Mouse (Mus musculus) heart, adult 9 months (tissue): ENCODE data around the gene Itpkb.

Experiments used
- DNase-seq, 2 experiments: peaks; one replicate each; pipeline ENCODE4 v3.0.0; 2022; ENCODE audit warnings: low spot score in 2 of 2

Itpkb gene

DNA sequence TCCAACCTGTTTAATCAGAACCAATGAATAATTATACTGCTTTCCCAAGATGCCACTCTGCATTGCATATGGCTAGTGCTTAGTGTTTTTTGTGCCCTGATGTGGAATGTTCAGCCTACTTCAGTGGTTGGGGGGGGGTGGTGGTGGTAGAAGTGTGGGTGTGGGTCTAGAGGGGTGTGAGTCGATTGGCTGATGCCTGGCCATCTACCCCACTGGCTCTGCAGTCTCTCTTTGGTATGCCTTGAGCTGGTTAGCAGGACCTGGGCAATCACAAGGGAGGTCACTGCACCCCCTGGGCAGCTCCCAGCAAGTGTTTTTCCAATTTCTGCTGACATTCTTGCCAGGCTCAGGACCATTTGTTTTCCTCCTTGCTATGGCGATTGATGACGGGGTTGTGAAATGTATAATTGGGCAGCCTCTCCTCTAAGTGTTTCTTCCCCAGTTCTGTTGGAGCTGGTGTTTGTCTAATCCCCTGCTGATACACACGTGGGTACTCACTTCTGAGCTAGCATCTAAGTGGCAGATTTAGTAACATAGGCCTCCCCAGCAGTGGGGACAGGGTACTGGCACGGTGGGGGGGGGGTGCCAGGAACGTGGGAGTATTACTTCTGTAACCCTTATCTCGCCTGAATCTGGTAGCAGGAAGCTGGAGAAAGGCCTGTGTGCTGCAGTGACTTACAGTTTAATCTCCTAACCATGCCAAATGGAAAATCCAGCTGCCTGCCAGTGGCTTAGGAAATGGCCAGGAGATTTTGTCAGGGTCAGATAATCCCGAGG is 13.3 kb downstream of the Itpkb start:
- DNase-seq: peak in 1 of 2 experiments; percentile 62

DNA sequence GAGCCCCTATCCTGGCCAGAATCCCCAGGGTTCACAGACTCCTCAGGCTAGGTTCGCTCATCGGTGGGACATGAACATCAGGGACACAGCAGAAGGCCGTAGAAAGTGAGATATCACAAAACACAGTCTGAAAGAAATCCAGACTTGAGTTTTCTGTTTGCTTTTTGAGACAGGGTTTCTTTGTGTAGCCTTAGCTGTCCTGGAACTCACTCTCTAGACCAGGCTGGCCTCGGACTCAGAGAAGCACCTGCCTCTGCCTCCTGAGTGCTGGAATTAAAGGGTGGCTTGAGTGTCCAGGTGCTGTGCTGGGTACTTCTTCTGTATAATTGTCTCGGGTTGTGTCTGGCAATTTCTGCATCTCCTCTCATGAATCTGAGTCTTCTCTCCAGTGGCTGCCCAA is 14.8 kb downstream of the Itpkb start:
- DNase-seq: no peak

DNA sequence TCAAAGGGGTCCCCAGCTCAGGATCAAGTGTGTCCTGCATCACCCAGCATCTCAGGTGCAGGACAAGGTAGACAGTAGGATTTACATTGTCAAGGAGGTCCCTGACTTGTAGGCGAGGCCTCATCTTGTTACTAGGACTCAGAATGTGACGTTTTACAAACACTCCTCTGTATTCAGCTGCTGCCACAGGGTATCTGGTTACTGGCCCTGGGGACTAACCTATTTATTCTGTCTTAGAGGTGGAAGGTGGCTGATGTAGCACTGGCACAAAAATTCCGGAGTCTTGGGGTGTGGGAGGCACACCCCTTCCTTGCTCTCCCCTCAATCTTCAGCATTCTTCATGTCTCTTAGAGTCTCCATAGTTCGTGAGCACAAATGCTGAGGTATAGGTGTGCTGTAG is 16.8 kb downstream of the Itpkb start:
- no peak for DNase-seq

DNA sequence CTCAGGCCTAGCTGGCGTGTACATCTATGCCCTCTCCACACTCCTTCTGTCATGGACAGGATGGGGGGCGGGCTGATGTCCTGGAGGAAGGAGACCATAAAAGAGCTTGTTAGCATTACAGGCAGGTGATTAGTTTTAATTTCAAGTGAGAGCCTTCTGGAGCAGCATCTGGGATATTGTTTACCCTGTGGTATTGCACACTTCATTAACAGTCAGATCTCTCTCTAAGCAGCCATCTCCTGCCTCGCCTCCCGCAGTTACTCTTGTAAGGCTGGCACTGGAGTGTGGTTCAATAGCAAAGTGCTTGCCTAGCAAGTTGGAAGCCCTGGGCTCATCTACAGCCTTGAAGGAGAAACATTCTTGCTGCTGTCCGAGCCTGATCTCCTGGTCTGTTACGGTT is 17.6 kb downstream of the Itpkb start:
- no peak for DNase-seq

DNA sequence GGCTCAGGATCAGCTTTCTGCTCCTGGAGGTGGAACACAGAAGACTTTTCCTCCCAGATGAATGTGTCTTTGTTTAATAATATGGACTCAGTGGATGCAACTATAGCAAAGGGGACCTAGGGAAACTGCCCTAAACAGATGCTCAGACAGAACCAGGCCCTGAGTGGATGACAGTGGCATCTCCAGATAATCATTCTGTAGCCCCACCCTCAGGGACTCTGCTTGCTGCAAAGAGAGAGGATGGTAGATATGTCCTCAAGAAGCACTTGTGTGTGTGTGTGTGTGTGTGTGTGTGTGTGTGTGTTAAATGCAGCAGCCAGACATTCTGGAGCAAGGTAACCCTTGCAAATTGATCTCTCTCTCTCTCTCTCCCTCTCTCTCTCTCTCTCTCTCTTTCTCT is 18.8 kb downstream of the Itpkb start:
- no peak for DNase-seq

DNA sequence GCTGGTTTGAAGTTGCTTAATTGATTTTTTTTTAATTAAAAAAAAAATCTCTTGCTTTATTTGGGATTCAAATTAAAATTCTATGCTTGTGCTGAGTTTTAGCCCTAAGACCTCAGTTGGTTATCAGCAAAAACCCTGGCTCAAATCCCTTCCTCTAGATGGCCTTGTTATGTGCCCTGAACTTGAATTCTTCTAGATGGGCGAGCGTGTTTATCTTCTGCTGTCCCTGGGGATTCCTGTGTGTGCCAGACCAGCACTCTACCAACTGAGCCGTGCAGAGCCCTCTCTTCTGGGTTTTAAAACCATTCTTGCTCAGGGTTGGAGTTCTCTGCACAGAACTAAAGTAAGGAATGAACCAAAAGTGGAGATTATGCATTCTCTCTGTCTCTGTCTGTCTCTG is 22.0 kb downstream of the Itpkb start:
- DNase-seq: no peak

DNA sequence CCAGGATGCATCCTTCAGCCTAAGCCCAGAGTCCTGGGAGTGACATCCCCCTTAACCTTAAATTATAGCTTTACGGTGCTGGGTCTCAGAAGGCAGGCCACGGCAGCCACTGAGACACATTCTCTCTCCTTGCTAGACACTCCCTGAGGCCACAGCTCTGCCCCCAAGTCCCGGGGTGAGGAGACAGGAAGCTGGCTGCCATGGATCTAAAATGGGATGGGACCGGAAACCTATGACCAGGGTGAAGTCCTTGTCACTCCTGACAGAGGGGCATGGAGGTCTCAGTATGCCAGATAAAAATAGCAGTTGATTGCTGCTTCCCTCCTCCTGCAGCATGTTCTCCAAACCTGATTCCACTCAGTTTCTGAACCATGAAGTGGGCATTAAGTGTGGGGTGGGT is 23.8 kb downstream of the Itpkb start:
- no peak for DNase-seq

DNA sequence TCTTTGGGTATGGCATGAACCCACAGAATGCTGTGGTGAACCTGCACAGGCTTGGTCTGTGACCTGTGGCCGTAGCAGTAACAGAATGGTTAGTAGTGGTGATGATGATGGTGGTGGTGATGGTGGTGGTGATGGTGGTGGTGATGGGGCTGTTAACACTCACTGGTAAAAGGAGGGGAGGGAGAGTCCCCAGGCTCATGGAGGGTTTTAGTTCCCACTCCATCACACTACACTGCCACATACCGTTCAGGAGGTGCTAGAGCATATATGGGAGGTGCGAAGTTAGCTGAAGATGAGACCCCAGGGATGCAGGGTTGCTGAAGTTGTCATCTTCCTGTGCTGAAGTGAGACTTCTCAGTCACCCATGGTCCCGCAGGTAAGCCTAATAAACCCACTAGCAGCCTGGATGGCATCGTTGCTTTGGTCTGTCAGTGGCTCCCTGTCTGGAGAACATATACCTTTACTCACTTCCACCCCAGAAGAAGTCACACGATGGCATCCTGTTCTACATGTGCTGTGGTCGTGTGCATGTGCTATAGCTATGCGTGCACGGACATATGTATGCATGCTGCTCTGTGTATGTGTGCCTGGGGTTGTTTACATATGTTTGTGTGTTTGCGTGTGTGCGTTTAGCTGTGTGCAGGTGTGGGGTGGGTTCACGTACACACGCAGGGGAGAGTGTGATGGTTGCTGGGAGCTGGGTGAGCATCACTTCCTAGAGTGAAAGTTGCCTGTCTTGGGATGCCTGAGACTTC is 24.9 kb downstream of the Itpkb start:
- DNase-seq: no peak

DNA sequence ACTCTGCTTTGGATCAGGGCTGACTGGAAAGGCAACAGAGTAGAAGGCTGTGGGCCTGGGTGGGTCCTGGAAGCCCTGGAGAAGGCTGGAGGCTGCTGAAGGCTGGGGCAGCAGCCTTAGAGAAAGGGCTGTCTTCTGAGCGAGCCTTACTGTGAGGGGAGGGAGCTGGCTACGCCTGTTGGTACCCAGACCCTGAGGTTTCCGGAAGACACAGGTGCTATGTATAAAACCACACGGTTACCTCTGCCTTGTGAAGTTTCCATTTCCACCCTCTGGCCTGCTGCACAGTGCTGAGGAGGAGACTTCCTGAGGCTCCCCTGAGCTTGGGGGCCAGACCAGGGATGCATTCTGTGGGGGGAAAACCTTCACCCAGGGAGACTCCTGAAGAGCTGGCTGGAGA is 25.9 kb downstream of the Itpkb start:
- DNase-seq: no peak

DNA sequence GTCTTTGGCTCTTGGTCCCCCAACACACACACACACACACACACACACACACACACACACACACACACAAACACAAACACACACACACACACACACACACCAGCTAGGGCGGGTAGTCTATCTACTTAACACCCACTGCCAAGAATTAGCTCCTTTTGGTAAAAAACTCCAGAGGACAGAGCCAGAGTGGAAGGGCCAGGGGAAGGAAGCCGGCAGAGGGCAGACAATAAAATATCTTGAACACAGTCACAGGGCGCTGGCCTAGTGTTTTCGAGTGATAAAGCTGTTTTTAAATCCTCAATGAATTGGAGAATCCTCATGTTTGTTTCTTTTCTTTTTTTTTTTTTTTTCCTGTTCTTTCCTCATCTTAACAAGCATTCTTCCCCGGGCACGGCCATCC is 26.6 kb downstream of the Itpkb start:
- DNase-seq: no peak

DNA sequence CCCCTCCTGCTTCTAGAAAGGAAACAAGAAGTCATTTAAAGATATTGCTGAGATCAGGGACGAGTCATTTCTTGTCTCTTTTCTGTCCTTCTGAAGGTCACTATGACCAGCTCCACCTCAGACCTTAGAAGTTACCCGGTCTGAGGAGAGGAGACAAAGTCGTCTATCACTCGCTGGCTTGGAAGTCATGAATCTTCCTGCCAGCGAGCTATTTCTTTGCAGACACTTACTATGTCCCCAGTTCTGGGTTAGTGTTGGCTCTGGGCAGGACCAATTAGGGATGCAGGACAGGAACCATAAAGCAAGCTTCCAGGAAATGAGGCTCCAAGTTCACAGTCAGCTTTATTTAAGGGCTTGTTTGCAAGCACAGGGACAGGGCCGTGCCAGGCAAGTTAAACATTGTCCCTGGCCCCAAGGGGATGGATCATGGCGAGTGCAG is 27.6 kb downstream of the Itpkb start:
- no peak for DNase-seq

DNA sequence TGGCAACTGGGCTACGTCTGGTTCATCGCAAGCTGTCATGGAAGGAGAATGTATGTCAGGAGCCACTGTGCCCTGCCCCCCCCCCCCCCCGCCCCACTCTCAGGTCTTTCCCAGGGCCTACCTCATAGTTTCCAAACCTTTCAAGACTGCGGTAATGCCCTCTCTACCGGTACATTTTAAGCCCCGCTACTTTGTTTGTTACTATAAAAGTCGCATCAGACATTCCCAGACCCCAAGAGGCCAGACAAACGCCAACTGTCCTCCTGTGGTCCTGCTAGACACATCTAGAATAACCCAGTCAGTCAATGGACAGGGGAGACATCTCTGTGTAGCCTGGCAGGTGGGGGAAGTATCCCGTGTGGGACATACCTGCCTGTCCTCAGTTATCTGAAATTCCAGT is 28.2 kb downstream of the Itpkb start:
- DNase-seq: no peak

DNA sequence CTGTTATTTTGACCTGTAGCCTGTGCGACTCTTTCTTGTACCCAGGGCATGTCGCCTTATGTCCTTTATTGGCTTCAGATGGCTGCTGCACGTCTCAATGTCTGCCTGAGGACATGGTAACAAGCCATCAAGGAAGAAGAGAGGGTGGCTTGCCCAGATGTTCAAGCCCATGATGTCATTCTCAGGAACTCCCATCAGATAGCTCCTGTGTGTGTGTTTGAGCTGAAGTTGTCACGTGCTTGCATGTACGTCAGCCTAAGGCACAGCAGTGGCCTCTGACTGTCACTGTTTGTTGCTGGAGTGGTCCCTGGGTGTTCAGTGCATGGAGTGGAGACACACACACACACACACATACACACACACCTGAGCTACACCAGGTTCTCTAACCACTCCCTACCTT is 29.0 kb downstream of the Itpkb start:
- peak in 1 of 2 experiments; percentile 60 for DNase-seq

DNA sequence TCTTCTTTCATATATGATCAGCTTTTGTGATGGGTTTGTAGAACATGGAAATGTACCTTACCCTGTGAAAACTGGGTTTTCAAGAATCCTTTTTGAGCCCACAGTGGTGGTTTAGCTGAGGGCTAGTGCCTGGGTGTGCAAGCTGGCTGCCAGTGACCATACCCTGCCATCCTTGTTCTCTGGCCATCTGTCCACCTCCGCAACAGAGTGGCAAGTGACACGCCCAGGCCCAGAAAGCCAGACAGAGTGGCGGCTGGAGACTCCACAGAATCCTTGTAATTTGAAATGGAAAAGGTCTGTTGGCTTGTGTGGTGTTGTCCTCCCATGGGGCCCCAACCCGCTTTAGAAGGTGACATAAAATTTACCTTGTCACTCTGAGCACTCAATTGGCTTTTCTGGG is 31.9 kb downstream of the Itpkb start:
- DNase-seq: no peak

DNA sequence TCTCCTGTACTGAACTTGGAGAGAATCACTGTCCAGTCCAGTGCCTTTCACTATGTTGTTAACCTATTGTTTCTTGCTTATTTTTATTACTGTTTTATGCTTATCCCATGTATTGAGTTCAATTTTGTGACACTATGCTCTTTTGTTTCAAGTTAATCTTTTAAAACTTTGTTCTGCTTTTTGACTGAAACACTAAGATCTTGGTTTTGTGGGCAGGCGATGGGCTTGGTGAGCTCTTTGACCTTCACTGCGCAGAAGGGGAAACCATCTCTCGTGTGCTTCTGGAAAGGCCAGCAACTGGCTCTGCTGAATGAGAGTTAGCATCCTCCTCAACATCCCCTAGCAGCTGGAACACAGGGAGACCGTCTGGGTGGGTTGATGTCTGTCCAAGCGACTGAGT is 32.6 kb downstream of the Itpkb start:
- no peak for DNase-seq

DNA sequence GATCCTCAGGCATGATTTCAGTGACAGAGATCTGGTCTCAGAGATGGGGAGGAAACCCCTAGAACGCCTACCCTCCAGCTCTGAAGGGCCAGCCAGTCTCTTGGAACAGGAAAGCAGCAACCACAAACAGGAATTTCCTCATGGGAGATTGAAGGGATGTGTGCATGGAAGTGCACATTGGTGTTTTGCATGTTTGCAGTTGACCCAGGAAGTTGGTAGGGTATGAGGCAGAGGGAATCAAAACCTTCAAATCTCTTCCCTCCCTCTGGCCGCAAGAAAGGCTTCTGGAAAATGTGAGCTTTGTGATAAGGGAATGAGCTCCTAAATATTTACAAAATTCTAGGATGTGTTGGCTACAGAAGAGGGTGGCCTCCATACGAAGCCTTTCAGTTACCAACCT is 33.0 kb downstream of the Itpkb start:
- DNase-seq: no peak

DNA sequence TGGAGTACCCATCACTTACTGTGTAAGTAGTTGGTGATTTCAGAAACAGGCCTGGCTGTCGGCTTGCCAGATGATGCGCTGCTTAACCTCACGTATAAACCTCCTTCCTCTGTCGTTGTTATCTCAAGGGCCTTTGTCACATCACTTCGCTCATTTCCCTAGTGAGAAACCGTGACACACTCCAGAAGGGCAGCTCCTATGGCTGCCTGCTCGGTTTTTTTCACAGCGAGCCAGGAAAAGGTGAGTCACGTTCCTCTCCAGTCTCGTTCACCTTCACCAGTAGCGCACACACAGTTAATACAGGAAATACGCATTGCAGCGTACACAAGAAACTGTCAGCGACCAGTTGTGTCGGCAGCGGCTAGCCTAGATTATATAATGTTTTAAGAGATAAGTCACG is 33.7 kb downstream of the Itpkb start:
- no peak for DNase-seq

DNA sequence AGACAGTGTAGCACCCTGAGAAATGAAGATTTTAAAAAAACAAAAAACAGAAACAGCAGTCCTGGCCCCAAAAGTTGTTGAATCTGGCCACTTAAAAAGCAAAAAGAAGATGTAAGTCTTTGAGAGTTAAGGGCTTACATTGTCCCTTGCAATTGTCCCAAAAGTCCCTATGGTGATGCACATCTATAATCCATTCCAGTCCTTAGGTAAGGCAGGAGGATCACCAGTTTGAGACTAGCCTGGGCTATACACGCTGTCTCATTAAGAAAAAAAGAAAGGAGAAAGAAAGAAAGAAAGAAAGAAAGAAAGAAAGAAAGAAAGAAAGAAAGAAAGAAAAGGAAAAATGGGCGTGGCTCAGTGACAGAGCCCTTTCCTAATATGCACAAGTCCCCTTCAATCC is 34.4 kb downstream of the Itpkb start:
- DNase-seq: no peak

DNA sequence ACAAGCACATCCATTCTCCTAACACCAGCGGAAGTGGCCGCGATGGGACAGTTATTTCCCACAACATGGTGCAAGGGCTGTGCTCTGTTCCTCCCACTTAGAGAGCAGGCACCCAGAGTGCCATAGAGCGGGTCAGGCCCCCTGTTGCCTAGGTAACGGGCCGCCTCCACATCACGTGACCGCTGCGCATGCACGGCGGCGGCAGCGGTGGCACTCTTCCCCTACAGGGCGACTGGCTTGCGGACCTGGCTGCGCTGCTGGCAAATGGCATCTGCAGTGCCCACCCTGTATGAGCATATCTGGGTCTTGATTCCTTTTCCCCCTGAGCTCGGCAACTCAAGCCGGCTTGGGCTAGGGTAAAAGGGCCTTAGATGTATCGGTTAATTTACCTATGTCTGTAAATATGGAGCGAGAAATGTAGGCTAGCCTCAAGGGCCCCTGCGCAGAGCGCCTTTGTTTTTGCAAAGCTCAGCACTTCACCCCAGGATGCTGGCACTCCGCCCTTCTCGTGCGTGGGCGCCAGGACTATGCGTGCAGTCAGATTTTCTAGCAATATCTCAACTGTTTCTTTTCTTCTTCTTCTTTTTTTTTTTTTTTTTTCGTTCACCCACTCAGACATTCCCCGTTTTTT is 35.0 kb downstream of the Itpkb start:
- DNase-seq: peak; percentile 90 to 91

DNA sequence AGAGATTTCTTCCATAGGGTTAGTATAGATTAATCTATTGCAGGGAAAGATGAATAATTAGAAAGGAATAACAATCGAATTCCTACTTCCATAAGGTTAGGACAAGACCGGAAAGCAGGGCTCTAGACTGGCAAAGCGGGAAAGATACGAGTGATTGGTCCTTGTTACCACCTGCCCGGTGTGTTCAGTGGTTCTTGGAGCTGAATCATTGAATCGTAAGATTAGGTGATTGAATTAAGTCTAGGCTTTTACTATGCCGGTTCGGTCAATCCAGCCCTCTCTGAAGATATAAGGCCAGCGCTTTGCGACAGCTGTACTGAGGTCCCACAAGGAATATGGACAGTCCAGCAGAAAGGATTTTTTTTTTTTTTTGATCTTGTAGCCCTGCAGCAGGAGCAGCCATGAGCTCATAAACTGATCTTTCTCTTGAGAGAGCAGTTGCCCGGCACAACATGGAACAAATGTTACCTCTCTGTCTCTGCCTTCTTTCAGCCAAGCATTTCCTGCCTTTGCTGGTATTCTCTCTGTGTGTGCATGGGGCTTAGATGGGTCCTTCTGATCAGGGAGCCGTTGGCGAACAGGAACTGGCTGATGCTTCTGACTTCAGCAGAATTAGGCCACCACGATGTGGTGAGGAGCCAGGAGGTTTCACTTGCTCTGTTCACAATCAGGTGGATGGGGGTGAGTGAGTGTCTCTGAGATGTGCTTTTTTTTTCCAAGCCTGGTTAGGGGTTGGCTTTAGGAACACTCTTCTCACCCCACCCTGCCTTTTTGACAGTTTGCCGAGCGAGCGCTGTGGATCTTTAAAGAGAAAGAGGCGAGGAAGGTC is 35.9 kb downstream of the Itpkb start:
- no peak for DNase-seq

DNA sequence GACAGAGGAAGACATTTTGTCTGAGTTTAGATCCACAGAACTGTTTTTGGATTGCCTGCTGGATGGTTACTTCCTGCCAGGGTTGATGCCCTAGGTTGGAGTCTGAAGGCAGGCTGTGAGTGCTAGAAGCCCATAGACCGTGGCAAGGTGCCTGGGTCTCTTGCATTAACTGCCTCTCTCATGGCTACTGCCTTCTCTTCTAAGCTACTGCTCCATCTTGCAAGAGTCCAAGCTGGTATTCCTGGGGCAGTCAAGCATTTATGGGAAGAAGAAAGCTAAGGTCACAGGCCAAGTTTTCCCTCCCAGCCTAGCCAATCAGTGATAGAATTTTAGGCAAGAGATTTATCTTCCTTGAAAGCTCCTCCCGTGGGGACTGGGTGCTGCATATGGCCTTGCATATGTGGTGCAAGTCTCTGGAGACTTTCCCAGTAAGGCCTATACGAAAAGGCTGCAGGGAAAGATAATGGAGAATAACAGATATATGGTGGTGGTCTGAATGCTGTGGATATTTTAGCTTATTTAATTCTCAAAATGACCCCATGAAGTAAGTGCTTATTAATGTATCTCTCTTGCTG is 36.8 kb downstream of the Itpkb start:
- DNase-seq: no peak

DNA sequence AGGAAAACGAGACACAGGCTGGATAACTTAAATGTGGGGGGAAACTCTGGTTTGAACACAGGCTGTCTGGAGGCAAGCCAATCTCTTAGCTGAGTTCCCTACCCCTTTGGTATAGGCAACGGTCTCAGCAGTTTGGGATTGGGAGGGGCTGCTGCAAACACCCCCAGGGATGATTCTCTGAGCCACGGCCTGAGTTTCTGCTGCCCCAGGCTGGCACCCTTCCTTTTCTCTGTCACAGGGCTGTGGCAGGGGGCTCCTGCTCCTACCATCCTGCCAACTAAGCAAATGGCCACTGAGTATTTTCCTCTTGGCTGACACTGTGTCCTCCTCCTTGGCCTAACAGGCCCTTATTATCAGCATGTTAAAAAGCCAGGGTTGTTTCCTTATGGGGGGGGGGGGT is 37.3 kb downstream of the Itpkb start:
- no peak for DNase-seq
